Mouse (Mus musculus) cerebellum, adult 11-12 months (tissue): ENCODE measurements at regions not wholly inside any gene's neighbourhood (a gene's known extent, or its start where the extent isn't known, plus 50 kb on each side); places are given as distances from the start of the nearest gene placed in this dataset.
"Not testable (repeated sequence)": the region's sequence is repeated elsewhere in the genome, so short reads cannot be mapped to it uniquely, and the experiment has no call there.

Source experiments
- DNase-seq: peaks from one replicate; pipeline ENCODE4 v3.0.0; 2022

DNA sequence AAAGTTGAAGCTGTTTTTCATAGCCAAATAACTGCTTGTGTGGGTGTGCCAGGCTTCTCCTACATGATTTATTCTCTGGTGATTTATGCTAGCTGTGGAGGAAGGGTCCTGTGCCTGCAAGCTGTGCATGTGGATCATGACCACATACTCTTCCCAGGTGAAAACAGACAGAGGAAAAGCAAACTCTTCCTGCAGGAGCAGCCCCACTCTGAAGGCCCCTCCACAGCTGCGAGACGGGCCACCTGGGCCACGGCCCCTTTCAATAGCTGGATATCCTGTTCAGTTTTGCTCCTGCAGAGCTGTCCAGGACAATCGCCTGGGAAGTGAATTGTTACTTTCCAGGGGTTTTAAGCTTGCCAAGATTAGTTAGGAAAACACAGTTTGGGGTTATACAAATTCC is 722.3 kb upstream of the Marcks start:
- DNase-seq, result no peak

DNA sequence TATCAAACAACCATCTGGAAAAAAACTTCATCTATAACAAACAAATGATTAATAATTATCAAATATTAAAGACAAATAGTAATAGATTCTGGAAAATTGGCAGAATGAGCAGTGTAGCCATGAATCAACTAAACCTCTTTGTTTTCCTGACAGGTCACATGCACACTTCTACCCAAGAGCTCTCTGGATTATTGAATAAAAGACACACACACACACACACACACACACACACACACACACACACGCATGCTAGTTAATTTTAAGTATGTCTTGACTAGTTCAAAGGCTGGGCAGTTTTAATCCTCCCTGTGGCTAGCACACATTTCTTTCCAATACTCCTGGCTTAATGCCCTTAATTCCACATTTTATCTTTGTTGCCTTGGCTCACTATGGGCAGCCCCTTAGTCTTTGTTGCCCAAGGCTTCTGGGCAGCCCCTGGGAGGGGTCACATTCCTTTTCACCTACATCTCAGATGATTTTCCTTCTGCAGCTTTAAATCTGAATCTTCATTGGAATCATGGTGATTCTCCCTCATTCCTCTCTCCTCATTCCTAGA is 710.6 kb upstream of the Marcks start:
- no peak for DNase-seq

DNA sequence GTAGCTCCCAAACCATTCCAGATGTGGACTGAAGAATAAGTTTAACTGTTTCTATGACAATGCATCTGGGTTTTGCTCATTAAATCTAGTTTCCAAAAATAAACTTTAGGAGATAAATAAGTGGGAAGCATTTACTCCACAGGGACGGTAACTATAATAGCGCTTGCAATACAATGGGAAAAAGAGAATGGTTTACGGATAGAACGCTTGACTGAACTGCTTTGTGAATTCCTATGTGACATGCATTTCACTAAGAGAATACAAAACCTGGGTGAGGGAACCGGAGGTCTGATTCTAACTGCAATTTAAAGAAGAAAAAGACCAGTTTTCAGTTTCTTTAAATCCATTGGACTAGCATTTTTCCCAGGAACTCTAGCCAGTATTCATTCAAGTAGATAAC is 704.1 kb upstream of the Marcks start:
- no peak for DNase-seq

DNA sequence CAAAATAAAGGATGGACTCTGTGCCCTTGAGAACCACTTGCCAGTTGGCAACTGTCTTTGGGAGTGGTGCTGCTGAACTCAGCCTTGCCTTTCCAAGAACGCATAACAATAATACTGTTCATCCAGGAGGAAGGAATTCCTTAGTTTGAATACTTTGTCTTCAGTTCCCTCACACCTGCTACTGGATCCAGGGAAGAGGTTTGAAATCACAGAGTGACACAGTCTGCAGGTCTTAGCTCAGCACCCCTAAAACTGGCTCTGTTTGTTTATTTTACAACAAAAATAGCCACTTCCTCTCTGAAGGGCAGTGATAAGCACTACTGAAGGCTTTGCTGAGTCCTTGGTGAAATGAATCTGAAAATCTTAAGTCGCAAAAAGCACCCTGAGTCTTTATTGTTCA is 703.1 kb upstream of the Marcks start:
- no peak for DNase-seq

DNA sequence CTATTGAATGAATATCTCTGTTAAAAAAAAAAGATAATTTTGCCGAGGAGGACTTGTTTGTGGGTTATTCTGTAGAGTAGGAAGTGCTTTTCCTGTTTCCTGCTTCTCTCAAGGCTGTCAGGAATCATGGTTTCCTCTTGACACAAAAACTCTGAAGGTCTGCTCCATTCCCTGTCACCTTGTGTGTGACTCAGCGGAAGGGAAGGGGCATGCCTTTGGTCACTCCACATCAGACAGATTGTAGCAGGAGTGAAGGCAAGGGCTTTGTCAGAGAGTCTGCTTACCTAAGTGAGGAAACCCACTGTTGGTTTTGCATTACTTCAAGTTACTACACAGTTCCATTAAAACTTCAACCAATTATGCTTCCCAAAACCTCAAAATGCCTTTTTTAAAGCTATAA is 699.0 kb upstream of the Marcks start:
- no peak for DNase-seq

GRCm38 (mm10) chr10:37813026-37813425 is 674.3 kb upstream of the Marcks start:
- DNase-seq, result no peak

DNA sequence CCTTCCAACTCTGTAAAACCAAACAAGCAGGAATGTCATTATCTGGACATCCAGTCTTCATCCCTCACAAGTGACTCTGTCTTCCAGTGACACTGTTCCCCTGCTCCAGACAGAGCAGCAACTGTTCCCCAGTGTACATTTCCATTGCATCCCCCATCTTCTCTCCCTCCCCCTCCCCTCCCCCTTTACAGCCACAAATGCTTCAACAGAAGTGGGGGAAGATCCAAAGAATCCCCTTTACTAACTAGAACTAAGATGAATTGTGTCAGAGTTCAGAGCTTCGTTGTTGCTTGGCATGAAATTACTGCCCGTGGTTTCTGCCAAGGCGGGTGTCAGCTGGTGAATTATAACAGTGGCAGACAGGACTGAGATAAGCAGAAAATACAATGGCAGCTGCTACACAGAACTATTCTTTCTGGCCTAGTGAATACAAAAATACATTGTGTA is 673.7 kb upstream of the Marcks start:
- peak; percentile 26 for DNase-seq

DNA sequence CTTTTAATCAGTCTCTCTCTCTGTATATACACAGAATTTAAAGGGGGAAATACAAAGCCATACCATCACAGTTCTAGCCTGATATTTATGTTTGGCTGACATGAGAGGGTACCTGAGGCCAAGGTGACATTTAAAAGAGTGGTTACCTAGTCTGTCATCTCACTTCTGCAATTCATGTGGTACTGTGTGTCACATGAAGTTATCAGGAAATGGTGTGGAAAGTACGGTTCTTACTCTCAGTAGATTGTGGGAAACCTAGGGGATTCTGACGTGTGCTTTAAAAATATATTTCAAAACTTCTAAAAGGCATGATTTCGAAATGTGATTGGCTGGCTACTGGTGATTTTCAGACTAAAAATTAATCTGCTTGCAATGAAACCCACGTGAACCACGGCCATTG is 673.1 kb upstream of the Marcks start:
- DNase-seq, result no peak

DNA sequence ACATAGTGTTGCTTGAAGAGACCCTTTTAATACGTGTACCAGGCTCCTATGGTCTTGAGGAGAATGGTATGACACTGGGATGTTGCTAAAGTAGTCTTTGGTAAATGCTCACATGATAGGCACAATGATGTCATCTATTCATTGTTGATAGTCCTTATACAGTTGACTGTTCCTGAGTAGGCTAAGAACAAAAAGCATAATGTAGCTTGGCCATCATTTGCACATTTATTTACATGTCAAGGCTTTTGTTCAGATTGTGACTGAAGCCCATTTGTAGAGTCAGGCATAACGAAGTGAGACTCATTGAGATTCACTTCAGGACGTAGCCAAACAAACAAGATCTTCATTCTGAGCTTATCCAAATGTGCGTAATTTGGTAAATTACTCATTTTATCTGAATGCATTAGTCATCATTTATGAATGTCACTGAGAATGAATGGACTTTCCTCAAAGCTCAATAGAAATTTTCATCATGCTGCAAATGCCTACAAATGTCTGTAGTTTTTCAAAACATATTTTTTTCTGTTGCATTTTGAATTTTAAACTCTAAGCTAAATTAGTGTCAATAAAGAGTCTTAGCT is 664.6 kb upstream of the Marcks start:
- DNase-seq, result no peak

DNA sequence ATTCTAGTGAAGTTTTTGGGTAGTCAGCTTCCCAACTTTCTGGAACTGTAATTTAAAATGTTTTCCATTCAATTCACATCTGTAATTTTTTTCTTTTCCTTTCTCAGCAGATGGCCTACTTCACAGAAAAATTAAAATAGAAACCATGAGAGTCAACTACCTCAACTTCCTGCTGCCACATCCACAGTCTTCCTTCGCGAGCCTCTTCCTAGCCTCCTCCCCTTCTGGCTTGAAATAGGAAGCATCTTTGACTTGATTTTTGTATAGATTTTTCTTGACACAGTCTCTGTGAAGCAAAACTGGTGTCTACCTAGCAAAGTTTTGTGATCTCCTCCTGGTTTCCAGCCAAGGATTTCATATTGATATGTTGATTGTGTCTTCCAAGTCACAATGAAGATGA is 660.7 kb upstream of the Marcks start:
- no peak for DNase-seq

DNA sequence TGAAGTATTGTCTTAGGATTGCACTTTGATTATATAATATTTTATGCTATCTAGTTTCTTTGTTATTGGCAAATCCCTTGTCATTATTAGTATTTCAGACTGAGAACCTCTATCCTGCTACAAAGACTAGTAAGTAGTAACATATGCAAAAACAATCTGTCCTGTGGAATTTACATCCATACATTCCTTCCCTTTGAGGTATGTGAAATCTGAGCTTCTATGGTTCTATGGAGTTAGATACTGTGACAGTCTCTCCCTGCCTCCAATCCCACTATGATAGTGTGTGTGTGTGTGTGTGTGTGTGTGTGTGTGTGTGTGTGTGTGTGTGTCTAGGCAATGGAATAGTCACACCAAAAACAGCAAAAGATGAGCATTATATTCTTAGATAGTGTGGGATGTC is 659.6 kb upstream of the Marcks start:
- no peak for DNase-seq

DNA sequence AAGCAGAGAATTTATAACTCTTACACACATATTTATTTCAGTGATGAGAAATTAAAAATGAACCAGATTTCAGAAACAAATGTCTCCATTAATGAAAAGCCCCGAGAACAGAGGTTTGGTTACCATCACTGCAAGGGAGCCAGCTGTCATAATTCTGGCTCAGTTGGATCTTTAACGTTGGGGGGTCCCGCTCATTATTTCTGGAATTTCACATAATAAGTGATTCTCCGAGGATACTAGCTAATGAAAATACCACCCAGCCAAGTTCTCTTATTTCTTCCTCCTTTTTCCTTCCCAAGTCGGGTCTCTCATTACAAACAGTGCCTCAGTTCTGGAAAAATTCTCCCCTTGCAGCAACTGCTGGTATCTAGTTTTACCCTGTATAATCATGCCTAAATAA is 659.0 kb upstream of the Marcks start:
- DNase-seq, result no peak

DNA sequence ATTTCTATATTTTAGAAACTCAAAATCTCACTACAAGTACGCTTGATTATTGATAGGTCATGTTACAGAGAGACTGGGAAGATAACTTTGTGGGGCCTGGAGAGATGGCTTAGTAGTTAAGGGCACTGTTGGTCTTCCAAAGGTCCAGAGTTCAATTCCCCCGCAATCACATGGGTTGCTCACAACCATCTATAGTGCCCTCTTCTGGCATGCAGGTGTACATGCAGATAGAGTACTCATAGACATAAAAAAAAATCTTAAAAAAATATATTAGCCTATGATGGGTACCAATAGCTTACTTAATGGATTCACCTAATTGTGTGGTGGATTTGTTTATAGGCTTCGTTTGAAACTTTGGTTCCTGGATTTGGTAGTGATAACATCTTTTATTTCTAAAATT is 654.2 kb upstream of the Marcks start:
- no peak for DNase-seq

DNA sequence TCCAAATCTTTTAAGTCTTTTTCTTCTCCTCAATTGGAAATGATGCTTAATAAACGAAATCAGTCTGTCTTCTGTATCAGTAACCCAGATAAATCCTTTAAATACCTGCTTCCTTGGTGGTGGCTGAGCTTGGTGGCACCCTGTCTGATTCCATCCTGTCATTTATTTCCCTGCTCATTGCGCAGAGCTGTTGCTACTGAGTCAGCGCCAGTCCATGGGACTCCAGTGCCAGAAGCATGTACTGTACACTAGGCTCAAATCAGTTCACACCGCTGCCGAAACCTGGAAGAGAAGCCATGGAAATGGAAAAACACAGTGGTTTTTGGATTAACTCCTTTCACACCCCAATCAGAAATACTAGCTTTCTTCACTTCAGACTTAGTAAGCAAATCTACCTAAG is 649.3 kb upstream of the Marcks start:
- no peak for DNase-seq

DNA sequence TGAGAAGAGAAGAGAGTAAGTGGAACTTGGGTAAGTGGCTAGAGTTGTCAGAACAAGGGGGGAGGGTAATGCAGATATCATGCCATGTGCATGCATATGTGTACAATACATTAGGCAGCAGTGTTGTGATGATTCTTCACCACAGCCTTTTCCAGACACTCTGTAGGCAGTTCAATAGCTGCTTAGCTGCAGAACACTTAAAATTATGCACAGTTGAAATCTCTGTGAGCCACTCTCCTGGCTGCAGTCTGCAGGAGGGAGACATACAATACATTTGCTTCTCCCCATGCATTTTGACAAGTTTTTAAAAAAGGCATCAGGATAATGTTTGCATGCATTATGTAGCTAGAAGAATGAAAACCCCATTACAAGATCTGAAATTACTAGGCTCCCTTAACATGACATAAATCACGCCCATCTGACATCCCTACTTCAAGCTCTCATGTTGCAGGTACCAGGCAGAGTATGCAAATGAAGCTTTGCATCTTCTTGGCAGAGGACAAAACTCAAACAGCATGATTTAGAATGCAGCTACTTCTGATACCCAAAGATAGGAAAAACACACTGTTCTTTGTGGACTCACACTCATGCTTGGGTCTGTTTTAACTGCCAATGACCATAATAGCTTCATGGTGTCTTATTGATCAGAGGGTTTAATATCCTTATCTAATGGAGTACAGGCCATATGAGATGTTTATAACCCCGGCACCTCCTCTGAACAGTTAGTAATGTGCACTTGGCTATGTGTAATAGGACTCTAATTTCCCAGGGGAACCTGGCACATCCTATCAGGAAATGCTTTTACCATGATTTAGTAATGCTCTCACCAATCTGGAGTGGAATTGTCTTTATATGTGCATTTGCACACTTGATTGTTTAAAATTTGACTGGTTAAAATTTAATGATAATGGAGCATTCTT is 640.9 kb upstream of the Marcks start:
- DNase-seq, result no peak

DNA sequence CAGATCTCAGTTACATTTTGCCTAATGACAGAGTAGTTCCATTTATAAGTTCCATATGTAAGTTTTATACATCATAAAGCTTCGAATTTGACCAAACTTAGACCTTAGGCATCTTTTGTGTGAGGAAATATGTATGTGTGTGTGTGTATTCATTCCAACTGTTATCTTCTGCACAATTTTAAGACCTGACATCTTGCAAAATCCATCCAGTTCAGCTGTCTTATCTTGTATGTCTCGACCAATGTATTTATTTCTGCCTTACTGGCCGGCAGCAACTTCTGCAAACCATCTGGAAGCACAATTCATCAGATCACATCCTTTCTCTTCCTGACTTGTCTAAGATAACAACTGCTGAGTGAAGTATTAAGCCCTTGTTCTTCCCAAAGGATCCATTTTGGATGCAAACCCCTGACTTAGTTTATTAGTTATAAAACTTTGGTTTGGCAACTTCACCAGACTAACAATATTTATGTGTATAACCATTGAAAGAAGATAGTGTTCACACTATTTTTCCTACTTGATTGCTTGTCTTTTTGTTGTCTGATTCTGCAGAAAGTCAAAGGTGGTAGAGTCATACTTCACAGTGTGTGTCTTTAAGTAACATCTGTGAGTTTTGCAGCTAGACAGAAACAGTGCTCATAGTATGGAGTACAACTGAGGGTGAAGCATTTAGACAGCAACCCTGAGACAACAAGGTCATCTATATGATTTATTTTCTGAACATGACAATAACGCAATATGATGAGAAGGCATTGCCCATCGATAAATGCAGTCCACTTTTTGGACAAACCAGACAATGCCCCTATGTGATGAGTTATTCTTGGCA is 622.0 kb upstream of the Marcks start:
- DNase-seq, result no peak

DNA sequence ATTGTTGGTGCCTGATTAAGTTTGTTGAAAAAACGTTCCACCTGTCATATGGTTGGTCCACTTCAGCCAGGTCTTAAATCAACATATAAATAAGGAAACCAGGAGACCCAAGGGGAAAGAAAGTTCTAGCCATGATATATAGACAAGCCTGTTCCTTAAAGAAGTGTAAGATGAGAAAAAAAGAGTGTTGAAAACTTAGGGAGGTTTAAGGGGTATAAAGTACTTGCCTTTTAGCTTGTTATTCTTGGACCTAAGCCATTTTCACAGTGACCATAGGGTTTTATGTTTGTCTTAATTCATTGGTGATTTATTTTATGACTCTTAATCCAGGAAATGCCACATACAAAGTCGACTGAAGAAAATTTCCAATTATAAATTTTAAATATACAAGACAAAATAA is 602.9 kb upstream of the Marcks start:
- no peak for DNase-seq

- no peak for DNase-seq
These were observed 600.3 kb upstream of the Marcks start for GRCm38 (mm10) chr10:37739024-37739423.

- DNase-seq, result no peak
These were observed 586.9 kb upstream of the Marcks start for GRCm38 (mm10) chr10:37725609-37726008.

DNA sequence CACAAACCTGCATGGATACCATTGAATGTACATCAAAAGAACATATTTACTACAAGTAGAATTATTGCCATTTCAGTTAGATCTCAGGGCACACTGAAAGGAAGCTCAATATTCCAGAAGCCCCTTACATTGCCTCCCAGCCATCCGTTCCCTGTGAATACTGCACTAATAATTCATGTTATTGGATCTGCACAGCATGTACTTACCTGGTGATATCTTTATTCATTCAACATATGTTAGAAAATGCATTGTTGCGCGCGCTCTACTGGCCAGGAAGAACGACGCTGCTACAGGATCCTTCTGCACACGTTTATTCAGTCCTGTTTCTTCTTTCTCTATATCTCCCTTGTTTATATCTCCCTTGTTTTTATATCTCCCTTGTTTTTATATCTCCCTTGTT is 586.3 kb upstream of the Marcks start:
- DNase-seq, result not testable (repeated sequence)

- no peak for DNase-seq
These were observed 582.0 kb upstream of the Marcks start for GRCm38 (mm10) chr10:37720748-37721147.

DNA sequence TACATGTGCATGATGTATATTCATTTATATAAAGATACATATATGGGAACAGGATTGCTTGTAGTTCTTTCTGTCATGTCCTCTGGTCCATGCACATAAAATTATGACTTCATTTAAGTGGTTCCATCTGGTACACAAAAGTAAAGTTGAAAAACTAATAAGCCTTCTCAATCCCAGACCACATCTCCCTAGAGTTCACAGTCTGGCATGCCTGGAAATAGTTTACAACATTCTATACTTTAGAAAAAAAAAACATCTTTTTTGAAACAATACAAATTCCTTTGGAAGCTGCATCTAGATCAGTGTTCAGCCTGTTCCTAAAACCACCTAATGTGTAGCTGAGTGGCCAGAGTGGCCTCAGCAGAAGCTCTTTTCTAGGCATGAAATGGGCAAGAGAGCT is 578.2 kb upstream of the Marcks start:
- no peak for DNase-seq

DNA sequence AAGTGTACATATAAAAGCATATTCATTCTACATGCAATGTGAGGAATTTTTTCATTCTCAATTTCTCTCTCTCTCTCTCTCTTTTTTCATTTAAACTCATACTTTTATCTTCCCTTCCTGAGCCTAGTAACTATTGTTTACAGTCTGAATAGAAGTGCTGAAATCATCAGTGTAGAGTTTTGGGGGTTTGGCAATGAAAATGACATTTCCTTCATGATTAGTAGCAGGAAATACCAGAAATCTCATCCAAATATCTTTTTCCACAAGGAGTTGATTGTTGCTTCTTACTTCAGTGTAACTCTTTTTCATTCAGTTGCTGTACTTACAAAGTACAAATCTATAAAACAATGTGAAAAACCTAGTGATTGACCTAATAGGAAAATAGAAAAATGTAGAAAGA is 572.7 kb upstream of the Marcks start:
- no peak for DNase-seq
